ENCODE assay signal across 8 mouse cellular contexts in the genomic region with DNA sequence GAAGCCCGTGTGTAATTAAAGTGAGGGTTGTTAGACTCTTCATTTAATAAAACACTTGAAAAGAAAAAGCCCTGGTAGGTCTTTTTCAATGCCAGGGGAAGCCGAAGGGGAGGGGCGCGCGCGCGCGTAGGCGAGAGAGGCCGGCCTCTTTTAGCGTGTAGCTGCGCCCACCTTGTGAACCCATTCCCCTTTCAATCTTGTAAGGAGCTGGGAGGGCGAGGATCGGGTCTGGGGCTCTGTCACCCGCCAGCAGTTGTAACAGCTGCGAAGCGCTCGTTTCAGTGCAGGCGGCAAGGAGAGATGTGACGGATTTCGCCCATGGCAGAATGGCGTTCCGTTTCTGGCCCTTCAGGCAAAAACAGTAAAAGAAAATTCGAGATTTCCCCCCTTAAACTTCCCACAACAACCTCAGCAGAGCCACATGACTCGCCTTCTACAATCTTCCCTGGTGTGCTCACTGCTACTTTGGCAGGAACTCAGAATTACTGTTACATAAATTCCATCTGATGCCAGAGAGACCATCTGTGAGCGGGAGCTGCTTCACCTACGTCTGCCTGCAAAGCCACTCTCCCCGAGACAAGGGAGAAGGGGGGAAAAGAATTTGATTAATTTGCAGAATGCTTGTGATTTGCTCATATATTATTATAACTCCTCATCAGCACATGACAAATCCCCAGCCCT.
DNase-seq lines count a peak whose midpoint lies in the region; ATAC-seq and TF ChIP-seq lines count a peak whose summit lies in the region.

No protein-coding gene starts in this region.

- no peak for ATAC-seq in lung, embryonic 16.5 days (ENCODE audit: low read depth)
- peak; percentile 60 for ATAC-seq in hindbrain, embryonic 14.5 days (ENCODE audit: low FRiP score)
- peak; percentile 76 for ATAC-seq in limb, embryonic 14.5 days (ENCODE audit: low FRiP score, low read depth)

- H3K27me3 ChIP-seq in lung, embryonic 16.5 days (ENCODE audit: control insufficient read depth, insufficient read depth, low read depth, low read length) = no peaks in the 10 kb centered on the region; the same call in 1 of the 2 replicates
- H3K27me3 ChIP-seq in forebrain, embryonic 10.5 days (ENCODE audit: poor library complexity, severe bottlenecking) = peaks cover 58% of the 10 kb centered on the region
- H3K27me3 ChIP-seq in hindbrain, embryonic 14.5 days (ENCODE audit: control insufficient read depth, insufficient read depth, low read length) = no peaks in the 10 kb centered on the region
- H3K27me3 ChIP-seq in limb, embryonic 14.5 days (ENCODE audit: control insufficient read depth, insufficient read depth, low read length) = 0 out of 2 replicates have a peak, but pooled peaks cover 3% of the 10 kb centered on the region

- WGBS in lung, embryonic 16.5 days = 4% methylated on average over 28 of the region's 28 CpGs
- 7% methylated on average over 28 of the region's 28 CpGs for WGBS in lung, adult 2 months
- WGBS in forebrain, embryonic 10.5 days = 9% methylated on average over 28 of the region's 28 CpGs
- WGBS in hindbrain, embryonic 14.5 days = 8% methylated on average over 28 of the region's 28 CpGs
- 1% methylated on average over 28 of the region's 28 CpGs for WGBS in limb, embryonic 14.5 days

- no peak for DNase-seq in lung, adult 2 months
- no peak for DNase-seq in forebrain, embryonic 10.5 days (ENCODE audit: extremely low spot score, low spot score)
- peak; percentile 70 for DNase-seq in hindbrain, embryonic 14.5 days (ENCODE audit: low spot score)
- peak; percentile 82 for DNase-seq in limb, embryonic 14.5 days (ENCODE audit: low spot score)
- DNase-seq in right cerebral cortex, postnatal 14 days = peak; percentile 31
- no peak for DNase-seq in ovary, adult 18-20 months (ENCODE audit: low spot score)
- no peak for DNase-seq in thymus, postnatal 25 days

- H3K9me3 ChIP-seq in lung, embryonic 16.5 days (ENCODE audit: control insufficient read depth, low read length) = no peaks in the 10 kb centered on the region
- 0 out of 2 replicates have a peak, but pooled peaks cover 4% of the 10 kb centered on the region for H3K9me3 ChIP-seq in forebrain, embryonic 10.5 days
- H3K9me3 ChIP-seq in hindbrain, embryonic 14.5 days (ENCODE audit: control insufficient read depth, low read length) = no peaks in the 10 kb centered on the region
- H3K9me3 ChIP-seq in limb, embryonic 14.5 days (ENCODE audit: control insufficient read depth, low read length) = no peaks in the 10 kb centered on the region

- H3K4me2 ChIP-seq in lung, embryonic 16.5 days (ENCODE audit: low read depth, low read length) = peak overlapping the region; percentile 87
- H3K4me2 ChIP-seq in hindbrain, embryonic 14.5 days (replicated peaks) = peak overlapping the region; percentile 70
- H3K4me2 ChIP-seq in limb, embryonic 14.5 days (replicated peaks; ENCODE audit: low read depth, low read length, severe bottlenecking) = peak overlapping the region; percentile 83

- peaks cover 19% of the 10 kb centered on the region for H3K4me1 ChIP-seq in lung, embryonic 16.5 days (replicated peaks; ENCODE audit: control insufficient read depth, insufficient read depth, low read length)
- H3K4me1 ChIP-seq in lung, adult 2 months (ENCODE audit: control insufficient read depth, insufficient read depth, low read length) = no peaks in the 10 kb centered on the region
- H3K4me1 ChIP-seq in forebrain, embryonic 10.5 days = peaks cover 58% of the 10 kb centered on the region
- H3K4me1 ChIP-seq in hindbrain, embryonic 14.5 days (replicated peaks; ENCODE audit: control insufficient read depth, insufficient read depth, low read length) = peaks cover 30% of the 10 kb centered on the region
- H3K4me1 ChIP-seq in limb, embryonic 14.5 days (ENCODE audit: control insufficient read depth, insufficient read depth, low read length) = peaks cover 36% of the 10 kb centered on the region

- no peaks in the 10 kb centered on the region for H3K36me3 ChIP-seq in lung, embryonic 16.5 days (ENCODE audit: control insufficient read depth, insufficient read depth, low read length)
- H3K36me3 ChIP-seq in forebrain, embryonic 10.5 days (replicated peaks) = no peaks in the 10 kb centered on the region
- H3K36me3 ChIP-seq in hindbrain, embryonic 14.5 days (replicated peaks; ENCODE audit: control insufficient read depth, insufficient read depth) = no peaks in the 10 kb centered on the region
- H3K36me3 ChIP-seq in limb, embryonic 14.5 days (ENCODE audit: control insufficient read depth, insufficient read depth, low read length) = no peaks in the 10 kb centered on the region

- H3K9ac ChIP-seq in lung, embryonic 16.5 days (ENCODE audit: low read length) = peak overlapping the region; percentile 63
- H3K9ac ChIP-seq in hindbrain, embryonic 14.5 days = peak overlapping the region; percentile 51
- H3K9ac ChIP-seq in limb, embryonic 14.5 days (ENCODE audit: low read depth, low read length, severe bottlenecking) = peak overlapping the region; percentile 40

- H3K4me3 ChIP-seq in lung, embryonic 16.5 days (ENCODE audit: low read length) = peak overlapping the region; percentile 51
- H3K4me3 ChIP-seq in lung, adult 2 months (replicated peaks; ENCODE audit: extremely low read depth, low read depth, low read length) = no peak overlapping the region
- H3K4me3 ChIP-seq in forebrain, embryonic 10.5 days = peak overlapping the region; percentile 51
- H3K4me3 ChIP-seq in hindbrain, embryonic 14.5 days (replicated peaks; ENCODE audit: low read length) = peak overlapping the region; percentile 29
- H3K4me3 ChIP-seq in limb, embryonic 14.5 days (replicated peaks; ENCODE audit: low read length) = peak overlapping the region; percentile 40

- TF ChIP-seq POLR2A in lung, adult 2 months (IDR thresholded peaks at IDR 0.05; ENCODE audit: borderline replicate concordance, extremely low read depth, low read depth, low read length) = no peak
- no peak for TF ChIP-seq POLR2A in limb, embryonic 14.5 days (IDR thresholded peaks at IDR 0.05; ENCODE audit: borderline replicate concordance, extremely low read depth, insufficient read depth, insufficient read length)

- TF ChIP-seq CTCF in lung, adult 2 months (IDR thresholded peaks at IDR 0.05; ENCODE audit: insufficient read depth, low read length) = no peak

- no peak overlapping the region for H3K27ac ChIP-seq in lung, embryonic 16.5 days (ENCODE audit: low read length)
- peak overlapping the region; percentile 83 for H3K27ac ChIP-seq in forebrain, embryonic 10.5 days
- H3K27ac ChIP-seq in hindbrain, embryonic 14.5 days = peak overlapping the region; percentile 78
- H3K27ac ChIP-seq in limb, embryonic 14.5 days (replicated peaks; ENCODE audit: low read depth, low read length) = peak overlapping the region; percentile 67

Comparison
In these comparisons a context has a peak if more than half of its experiments do, and no peak if none do; other contexts are left out.
1. DNase-seq: peak in hindbrain, embryonic 14.5 days (single experiment), limb, embryonic 14.5 days (single experiment) and right cerebral cortex, postnatal 14 days (single experiment); none in lung, adult 2 months (single experiment), forebrain, embryonic 10.5 days (single experiment), ovary, adult 18-20 months (single experiment) and thymus, postnatal 25 days (single experiment).
2. Peak in every context shown above with its lines, with median percentiles within 50 percentile points of each other: H3K4me2 ChIP-seq and H3K9ac ChIP-seq.